Mouse (Mus musculus): ENCODE measurements around the gene Spr.
"Not testable (repeated sequence)": the region's sequence is repeated elsewhere in the genome, so short reads cannot be mapped to it uniquely, and the experiment has no call there.

Spr gene

DNA sequence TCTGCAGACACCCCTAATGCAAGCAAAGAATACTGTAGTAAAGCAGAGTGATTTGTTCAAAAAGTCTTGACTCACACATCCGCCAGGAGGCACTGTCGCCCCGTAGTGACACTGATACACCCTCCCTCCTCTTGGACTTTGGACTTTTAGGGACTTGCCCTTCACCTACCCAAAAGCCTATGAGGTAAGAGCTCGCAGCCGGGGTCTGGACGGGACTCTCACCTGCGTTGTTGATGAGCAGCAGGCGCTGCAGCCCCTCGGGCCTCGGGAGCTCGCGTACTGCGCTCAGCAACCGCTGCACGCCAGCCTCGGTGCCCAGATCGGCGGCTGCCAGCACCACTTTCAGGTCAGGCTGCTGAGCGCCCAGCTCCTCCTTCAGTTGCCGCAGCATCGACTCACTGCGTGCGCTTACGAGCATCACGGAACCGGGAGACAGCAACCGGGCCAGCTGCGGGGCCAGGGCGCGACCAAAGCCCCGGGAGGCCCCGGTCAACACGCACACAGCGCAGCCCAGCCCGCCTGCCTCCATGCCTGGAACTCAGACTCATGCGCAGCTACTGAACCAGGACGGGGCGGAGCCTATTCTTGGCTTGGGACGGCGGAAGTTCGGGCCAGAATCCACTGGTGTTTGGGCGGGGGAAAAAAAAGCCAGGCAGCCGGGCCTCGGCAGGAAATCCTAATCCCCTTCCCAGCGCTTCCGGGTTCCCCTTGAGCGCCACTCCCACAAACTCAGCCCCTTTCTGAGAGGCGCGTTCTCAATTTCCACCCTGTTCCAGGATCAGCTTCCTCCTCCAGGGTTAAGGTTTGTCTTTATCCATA lies at the start of gene Spr:
Gene Spr (minus strand): TSS at position 550 of the 819 bp plus-strand sequence.
- DNase-seq (ENCODE audit: low spot score), result peak; percentile 69

DNA sequence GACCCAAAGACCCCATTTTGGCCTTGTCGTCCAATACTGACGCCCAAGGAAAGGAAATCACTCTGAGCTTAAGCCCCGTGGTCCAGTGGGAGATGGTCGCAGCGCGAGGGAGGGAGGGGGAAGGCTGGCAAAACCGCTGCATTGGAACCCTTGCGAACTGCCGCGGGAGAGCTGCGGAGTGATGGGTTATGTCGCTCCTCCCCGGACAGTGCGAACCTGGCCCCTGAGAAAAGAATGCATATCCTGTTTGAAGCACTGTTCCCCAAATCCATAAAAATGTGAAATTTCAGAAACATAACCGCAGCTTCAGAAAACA lies 49.1 kb upstream of the Spr start:
- DNase-seq (ENCODE audit: low spot score), result no peak

DNA sequence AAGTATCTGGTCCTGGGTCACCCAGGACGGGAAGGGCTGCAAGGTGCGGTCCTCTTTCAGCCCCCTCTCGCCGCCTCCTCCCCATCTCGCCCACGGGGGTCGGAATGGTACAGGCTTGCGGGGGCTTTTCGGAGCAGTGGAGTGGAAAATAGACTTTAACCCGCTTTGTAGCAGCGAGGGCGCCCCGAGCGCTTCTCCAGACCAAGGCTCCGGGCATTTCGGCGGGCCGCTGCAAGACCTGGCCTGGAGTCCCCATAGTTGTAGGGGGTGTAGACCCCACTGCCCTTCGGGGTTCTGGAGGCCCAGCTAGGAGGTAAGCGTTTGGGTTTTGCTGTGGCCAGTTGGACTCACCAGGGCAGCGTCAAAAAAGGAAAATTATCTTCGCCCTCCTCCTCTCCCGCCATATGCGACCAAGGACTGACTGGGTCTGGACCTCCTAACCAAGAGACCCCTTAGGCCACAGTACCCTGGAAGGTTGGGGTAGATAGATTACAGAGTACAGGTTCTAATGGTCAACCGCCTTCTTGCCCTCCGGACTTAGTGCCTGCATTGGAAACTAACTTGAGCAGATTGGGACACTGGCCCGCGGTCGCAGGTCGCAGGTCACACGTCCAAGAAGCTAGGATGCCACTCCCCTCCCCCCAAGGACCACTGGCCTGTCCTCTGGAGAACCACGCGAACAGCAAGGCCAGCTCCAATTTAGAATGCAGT lies 48.6 kb upstream of the Spr start:
- no peak for DNase-seq (ENCODE audit: low spot score)

DNA sequence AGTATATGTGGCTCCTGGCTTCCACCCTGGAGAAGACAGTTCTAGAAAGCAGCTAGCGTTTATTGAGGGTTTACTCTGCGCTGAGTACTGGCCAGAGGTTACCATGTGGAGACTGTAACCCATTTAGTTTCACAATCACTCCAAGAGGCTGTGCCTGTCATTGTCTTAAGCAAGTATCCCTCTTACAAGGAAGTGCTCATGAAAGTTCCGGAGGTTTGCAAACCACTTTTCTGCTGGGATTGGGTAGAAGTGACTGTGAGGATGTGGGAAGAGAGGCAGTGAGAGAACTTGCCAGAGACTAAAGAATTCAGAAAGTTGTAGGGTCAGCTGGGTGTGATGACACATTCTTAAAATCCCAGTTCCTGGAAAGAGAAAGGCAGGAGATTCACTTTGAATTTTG lies 46.4 kb upstream of the Spr start:
- no peak for DNase-seq (ENCODE audit: low spot score)

DNA sequence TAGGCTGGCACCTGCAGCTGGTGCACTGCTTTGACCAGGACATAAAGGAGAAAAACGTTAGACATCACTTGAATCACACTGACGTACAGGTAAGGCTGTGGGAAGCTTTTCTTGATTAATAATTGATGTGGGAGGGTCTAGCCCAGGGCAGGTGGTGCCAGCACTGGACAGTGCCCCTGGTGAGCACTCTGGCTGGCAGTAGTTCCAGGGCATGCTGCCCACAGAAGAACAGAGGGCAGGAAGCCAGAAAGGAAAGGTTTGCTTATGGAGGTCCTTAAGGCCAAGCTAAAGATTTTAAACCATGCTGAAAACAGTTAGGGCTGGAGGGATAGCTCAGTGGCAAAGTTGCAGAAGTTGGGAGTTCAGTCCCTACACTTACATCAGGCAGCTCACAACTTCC lies 42.5 kb upstream of the Spr start:
- no peak for DNase-seq (ENCODE audit: low spot score)

DNA sequence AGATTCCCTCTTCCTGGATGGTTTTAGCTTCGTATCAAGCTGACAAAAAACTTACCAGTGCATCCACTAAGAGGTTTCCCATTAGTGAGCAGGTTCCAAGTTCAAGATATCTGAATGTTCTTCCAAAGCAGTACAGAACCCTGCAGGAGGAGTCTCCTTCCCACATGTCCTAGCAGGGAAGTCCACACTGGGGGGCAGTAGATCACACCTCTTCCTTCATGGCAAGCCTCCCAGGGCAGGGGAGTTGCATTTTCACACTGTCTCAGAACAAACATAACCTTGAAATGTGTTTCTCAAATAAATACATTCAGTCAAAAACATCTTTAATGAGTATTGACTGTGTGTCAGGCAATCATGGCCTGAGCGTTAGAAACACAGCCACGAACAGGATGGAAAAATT lies 42.0 kb upstream of the Spr start:
- no peak for DNase-seq (ENCODE audit: low spot score)

DNA sequence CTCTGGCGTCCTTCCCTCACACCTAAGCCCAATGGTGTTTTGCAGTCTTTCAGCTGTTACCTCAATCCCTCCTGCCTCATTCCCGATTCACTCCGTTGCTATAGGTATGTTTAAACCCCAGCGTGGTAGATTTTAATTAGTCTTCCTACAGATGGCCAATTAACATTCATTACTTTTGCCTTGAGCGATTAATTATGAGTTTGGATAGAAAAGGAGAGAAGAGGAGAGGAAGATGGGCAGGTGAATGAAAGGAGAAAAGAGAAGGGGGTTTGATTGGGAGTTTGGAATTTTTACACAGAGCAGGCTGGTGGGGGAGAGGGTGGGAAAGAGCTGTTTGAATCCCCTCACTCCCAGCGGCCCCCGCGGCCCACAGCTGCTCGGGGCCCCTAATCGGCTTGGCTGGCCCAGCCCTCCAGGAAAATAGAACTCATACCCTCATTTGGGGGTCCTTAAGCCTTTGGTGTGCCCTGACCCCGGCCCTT lies 27.9 kb upstream of the Spr start:
- no peak for DNase-seq (ENCODE audit: low spot score)

DNA sequence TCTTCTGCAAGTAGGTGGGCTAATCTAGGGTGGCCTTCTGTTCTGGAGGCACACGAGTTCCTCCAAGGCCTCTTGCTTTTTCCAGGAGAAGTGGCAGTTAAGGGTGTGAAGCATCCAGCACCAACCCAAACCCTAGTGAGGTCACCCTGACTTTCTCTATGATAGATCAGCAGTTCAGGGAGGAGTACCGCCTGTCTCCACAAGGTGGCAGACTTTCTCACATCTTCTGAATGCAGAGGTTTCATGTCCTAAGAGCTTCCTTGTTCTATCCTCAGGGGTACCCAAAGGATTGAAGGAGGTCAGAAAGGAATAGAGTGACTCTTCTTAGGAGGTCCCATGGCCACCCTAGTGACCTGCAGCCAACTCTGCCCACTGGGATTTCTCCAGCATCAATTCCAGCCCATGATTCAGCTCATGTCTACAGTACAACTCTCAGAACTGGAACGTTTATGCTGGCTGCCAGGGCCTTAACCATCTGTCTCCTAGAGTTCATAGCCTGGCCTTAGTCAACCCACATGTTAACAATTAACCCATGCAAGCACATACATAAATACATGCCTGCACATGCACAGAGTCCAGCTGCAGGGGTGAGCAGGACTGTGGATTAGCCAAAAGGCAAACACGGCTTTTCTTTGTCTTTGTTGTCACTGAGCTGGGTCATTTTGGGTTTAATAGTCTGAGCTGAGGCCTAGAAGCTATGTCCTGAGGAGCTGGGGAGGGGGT lies 22.8 kb upstream of the Spr start:
- DNase-seq (ENCODE audit: low spot score), result no peak

DNA sequence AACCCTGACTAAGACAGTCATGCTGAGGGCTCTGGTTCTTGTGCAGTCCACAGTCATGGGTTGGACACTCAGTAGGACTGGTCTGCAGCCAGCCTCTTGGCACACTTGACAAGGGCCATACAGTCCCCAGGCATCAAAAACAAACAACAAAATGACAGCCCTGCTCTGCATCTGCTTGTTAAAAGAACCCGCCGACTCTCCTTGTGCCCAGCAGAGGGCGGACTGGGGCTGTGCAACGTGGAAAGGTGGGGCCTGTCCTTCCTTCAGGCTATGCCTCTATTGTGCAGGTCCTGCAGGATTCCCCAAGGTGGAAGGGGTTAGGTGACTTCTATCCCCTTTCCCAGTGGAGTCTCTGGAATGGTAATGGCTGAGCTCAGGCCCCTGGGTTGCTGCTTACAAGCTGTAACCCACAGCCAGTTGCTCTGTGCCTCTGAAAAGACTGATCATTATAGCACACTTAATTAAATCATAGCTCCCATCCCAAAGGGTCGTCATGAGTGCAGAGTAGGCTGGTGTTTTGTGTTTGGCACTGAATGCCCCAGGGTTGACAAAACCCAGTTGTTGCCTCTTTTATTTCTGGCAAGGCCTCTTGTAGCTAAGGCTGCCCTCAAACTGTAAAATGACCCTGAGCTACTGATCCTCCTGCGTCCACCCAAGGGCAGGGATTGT lies 21.7 kb upstream of the Spr start:
- DNase-seq (ENCODE audit: low spot score), result not testable (repeated sequence)

DNA sequence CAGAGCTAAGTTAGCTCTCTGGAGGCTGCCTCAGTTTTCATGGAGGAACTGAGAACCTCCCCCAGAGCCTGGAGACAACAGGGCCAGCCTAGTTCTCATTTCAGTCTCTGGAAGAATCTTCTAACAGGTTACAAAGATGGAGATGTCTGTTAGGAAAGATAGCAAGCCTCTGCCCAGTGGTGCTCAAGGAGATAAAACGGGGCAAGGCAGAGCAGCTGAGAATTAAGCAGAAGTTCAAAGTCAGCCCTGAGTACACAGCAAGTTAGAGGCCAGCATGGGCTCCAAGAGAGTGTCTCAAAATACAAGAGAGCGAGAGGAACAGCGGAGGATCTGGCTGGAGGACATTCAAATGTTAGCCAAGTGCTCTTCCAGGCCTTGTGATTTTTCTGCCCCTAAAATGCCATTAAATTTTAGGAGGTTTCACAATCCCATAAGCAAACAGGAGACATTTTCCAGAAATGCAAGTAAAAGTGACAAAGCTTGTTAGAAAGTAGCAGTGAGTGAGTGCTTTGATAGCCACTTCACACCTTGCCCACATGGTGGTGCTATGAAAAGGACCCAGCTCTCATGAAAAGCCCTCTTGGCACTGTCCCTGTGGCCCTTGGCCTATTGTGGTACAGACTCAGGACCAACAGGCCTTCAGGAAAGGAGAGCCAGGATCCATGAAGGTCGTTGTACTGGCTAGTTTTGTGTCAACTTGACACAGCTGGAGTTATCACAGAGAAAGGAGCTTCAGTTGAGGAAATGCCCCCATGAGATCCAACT lies 20.7 kb upstream of the Spr start:
- DNase-seq (ENCODE audit: low spot score), result not testable (repeated sequence)

DNA sequence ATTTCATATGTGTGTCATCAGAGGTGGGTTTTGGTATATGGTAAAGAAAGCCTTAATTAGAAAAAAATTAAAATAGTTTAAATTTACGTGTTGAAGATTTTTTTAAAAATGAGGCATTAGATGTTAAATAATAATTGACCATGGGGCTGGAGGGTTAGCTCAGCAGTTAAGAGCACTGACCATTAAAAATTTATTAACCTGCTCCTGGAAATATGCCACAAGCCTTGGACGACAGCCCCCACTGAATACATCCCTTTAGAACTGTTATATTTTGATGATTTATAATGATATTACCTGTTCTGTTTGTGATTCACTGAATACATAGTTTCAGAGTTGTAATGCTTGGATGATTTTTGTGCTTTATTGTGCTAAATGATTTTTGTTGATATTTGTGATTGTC lies 19.0 kb upstream of the Spr start:
- not testable (repeated sequence) for DNase-seq (ENCODE audit: low spot score)

DNA sequence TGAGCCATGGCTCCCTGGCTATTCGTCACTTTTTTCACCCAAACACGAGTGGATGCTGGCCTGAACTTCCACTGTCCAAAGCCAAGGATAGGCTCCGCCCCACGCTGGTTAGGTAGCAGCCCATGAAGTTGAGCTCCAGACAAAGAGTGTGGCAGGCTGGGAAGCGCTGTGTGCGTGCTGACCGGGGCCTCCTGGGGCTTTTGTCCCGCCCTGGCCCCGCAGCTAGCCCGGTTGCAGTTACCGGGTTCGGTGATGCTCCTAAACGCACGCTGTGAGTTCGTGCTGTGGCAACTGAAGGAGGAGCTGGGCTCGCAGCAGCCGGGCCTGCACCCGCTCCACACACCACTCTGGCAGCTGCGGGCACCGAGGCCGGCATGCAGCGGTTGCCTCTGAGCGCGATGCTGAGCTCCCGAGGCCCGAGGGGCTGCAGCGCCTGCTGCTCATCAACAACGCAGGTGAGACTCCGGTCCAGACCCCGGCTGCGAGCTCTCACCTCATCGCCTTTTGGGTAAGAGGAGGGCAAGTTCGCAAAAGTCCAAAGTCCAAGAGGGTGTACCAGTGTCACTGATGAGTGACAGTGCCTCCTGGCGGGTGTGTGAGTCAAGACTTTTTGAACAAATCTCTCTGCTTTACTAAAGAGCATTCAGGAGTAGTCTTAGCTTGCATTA lies 17.4 kb upstream of the Spr start:
- no peak for DNase-seq (ENCODE audit: low spot score)

DNA sequence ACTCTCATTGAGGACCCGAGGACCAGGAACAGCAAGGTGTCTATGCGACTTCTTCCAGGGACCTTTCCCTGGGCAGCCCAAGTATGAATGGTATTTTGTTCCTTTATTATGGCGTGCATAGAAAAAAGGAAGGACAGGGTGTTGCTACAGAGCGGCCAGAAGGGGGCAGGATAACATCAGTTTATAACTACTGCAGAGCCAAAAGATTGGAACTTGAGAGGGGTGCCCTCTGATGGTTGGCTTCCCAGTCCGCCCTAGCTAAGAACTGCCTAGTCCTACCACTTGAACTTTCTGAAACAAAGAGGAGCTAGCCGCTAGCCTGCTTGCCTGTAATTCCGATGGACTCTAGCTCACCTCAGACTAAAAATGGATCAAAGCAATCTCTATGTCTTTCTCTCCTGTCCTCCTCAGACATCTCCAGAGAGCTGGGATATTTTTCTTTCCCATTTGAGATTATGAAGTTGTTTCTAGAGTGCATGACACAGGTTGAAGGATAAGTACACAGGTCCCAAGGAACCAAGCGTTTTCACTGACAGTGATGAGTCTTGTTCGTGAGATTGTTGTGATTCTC lies 16.5 kb upstream of the Spr start:
- DNase-seq (ENCODE audit: low spot score), result no peak

DNA sequence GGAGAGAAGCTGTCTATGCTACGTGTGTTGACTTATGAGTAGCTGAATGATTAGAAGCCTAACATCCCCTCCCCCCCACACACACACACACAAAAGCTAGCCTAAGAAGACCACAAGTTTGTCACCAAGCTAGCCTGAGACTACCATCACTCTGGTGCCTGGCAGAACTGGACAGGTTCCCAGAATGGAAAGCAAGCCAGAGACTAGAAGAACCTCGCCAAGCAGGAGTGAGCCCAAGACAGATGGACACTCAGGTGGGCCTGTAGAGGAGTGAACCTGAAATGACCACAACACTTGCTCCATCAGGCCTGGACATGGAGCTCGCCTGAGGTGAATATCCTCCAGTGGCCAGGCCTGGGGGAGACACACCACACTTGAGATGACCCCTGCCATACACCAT lies 12.8 kb upstream of the Spr start:
- DNase-seq (ENCODE audit: low spot score), result no peak

DNA sequence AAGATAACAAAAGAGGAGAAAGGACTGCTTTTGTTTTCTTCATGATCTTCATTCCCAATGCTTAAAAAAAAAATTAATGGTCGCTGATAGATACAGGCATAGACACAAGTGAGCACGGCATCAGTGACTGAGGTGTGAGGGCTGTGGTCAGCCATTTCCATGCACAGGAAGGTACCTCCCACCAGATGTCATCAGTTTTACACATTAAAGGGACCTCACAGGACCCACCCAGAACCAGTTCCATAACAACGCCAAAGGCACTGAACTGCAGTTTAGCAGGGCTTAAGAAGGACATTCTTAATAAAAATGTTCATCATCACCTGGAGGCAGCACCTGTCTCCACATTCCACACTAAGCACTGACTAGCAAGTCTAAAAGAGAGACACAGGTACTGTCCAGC lies 10.1 kb upstream of the Spr start:
- DNase-seq (ENCODE audit: low spot score), result no peak

DNA sequence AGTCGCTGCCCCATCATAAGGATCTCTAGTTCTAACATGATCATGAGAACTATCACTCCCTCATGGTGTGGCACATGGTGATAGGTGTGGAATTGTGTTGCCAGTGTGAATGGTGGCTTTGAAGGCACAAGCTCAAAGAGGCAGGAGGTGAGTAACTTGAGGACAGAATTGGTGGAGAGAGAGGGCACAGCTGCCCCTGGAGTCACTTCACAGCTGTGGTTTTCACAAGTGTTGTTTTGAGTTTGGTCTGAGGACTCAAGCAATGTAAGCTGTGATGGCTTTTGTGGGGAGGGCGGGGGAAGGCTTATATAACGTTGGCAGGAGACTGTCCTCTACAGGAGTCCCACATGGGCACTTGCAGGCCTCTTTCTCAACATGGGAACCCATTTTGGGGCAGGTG lies 6.9 kb upstream of the Spr start:
- no peak for DNase-seq (ENCODE audit: low spot score)

DNA sequence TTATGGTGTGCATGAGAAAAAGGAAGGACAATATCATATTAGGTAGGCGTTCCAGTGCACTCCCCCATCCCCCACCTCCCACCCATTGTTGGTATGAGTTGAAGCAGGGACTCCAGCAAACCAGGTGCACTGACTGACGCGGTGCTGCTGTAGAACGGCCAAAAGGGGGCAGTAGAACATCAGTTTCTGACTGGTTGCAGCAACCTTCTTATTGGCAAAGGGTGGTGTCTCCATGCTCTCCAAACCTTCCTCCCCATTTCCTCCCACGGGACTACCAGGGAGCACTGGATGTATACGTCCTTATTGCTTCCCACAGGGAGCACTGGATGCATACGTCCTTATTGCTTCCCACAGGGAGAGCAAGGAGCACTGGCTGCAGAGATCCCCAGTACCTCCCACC lies 3.4 kb upstream of the Spr start:
- not testable (repeated sequence) for DNase-seq (ENCODE audit: low spot score)

DNA sequence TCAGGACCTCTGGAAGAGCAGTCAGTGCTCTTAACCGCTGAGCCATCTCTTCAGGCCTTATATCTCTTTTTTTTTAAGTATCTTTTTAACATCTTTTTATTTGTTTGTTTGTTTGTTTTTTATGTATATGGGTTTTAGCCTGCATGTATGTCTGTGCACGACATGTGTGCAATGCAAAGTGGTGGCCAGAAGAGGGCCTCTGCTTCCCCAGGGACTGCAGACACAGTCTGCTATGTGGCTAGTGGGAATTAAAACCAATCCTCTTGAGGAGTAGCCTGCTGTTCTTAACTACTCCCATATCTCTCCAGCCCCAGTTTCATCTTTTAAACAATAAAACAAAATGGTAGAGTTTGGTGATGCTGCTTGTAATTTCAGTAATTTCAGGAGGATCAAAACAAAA lies 2.0 kb upstream of the Spr start:
- no peak for DNase-seq (ENCODE audit: low spot score)

DNA sequence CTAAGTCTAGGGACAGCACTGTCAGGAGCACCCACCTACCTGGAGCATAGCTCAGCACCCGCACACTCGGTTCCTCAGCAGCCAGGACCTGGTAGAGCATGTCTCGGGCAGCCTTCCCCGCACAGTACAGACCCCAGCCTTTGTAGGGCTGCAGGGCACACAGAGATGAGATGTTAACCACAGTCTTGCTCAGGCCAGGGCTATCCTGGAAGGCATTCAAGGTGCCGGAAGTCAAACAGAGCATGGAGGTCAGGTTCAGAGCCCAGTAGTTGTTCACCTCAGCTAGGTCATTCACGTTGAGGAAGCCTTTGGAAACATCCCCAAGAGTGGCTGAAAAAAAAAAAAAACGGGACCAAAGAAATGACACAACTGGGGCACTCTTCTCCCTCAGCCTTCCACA lies 782 bp downstream of the Spr start:
- DNase-seq (ENCODE audit: low spot score), result not testable (repeated sequence)

DNA sequence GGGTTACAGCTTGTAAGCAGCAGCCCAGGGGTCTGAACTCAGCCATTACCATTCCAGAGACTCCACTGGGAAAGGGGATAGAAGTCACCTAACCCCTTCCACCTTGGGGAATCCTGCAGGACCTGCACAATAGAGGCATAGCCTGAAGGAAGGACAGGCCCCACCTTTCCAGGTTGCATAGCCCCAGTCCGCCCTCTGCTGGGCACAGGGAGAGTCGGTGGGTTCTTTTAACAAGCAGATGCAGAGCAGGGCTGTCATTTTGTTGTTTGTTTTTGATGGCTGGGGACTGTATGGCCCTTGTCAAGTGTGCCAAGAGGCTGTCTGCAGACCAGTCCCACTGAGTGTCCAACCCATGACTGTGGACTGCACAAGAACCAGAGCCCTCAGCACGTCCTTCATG lies 4.8 kb downstream of the Spr start:
- not testable (repeated sequence) for DNase-seq (ENCODE audit: low spot score)

DNA sequence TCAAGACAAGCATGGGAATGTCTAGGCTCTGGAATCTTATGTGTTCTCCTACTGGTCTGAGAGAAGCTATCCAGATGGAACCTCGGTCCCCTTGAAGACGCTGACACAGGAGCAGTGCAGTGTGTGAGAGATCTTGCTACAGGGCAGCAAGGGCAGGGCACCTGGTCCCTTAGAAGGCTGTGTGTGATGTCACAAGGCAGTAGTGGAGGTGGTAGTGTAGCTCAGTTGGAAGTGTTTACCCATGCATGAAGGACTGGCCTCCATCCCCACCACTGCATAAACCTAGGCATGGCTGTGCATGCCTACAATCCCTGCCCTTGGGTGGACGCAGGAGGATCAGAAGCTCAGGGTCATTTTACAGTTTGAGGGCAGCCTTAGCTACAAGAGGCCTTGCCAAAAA lies 5.3 kb downstream of the Spr start:
- not testable (repeated sequence) for DNase-seq (ENCODE audit: low spot score)

All from urinary bladder, postnatal 10 days (tissue).